Mouse (Mus musculus): ENCODE results near the gene Calcoco2. TPM values are rescaled to one million over a fixed set of nuclear protein-coding genes. Genes with fewer than 3 reads are reported as not detected.

Gene Calcoco2
- polyA plus RNA-seq (2017; shearing (Covaris generic)), result not detected

DNA sequence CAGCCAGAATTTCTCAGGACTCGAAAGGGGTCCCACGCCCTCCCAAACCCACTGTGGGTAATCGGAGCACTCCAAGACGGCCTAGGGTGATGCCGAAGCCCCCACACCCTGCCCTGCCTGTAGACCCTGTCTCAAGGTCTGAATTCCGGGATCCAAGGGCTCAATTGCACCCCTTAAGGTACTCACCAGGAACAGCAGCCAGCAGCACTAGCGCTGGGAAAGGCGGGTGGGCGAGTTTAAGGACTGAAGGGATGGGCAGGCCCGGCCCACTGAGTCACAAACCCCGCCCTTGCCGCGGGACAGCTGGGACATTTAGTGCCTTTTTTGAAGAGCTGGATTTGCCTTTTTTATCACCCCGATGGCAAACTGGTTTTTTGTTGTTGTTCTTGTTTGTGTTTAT lies at the start of gene Calcoco2:
Gene Calcoco2 (minus strand): TSS at position 214 of the 400 bp plus-strand sequence.

GRCm38 (mm10) chr11:96133239-96133865 lies 21.6 kb upstream of the Calcoco2 start, which contains the start of gene Ttll6:
TSS of gene Ttll6 (plus strand) at chr11:96133786.

GRCm38 (mm10) chr11:96075509-96076220 lies 36.1 kb downstream of the Calcoco2 start, which contains the start of gene Atp5g1:
TSS of gene Atp5g1 (minus strand) at chr11:96075670.

GRCm38 (mm10) chr11:96065215-96065911 lies 46.4 kb downstream of the Calcoco2 start, which contains the start of gene Ube2z:
TSS of gene Ube2z (minus strand) at chr11:96065388.

Other genes starting within 250 kb of the Calcoco2 start
- gene B4galnt2, start 197.1 kb downstream of the Calcoco2 start, polyA plus RNA-seq (2017; shearing (Covaris generic)), result not detected
- gene Igf2bp1, start 106.0 kb downstream of the Calcoco2 start, polyA plus RNA-seq (2017; shearing (Covaris generic)), result 0.06 TPM
- gene Gip, start 87.4 kb downstream of the Calcoco2 start, polyA plus RNA-seq (2017; shearing (Covaris generic)), result not detected
- 54.2 TPM for gene Snf8, start 77.1 kb downstream of the Calcoco2 start, polyA plus RNA-seq (2017; shearing (Covaris generic))
- 46.6 TPM for gene Ube2z, start 46.6 kb downstream of the Calcoco2 start, polyA plus RNA-seq (2017; shearing (Covaris generic))
- 247 TPM for gene Atp5g1, start 36.3 kb downstream of the Calcoco2 start, polyA plus RNA-seq (2017; shearing (Covaris generic))
- not detected for gene Ttll6, start 21.8 kb upstream of the Calcoco2 start, polyA plus RNA-seq (2017; shearing (Covaris generic))
- gene Hoxb13, start 82.4 kb upstream of the Calcoco2 start, polyA plus RNA-seq (2017; shearing (Covaris generic)), result not detected
- not detected for gene Hoxb9, start 159.5 kb upstream of the Calcoco2 start, polyA plus RNA-seq (2017; shearing (Covaris generic))
- not detected for gene Hoxb8, start 169.9 kb upstream of the Calcoco2 start, polyA plus RNA-seq (2017; shearing (Covaris generic))
- gene Hoxb7, start 174.7 kb upstream of the Calcoco2 start, polyA plus RNA-seq (2017; shearing (Covaris generic)), result not detected
- gene Hoxb6, start 180.5 kb upstream of the Calcoco2 start, polyA plus RNA-seq (2017; shearing (Covaris generic)), result not detected
- not detected for gene Hoxb5, start 191.4 kb upstream of the Calcoco2 start, polyA plus RNA-seq (2017; shearing (Covaris generic))
- 0.22 TPM for gene Hoxb4, start 206.3 kb upstream of the Calcoco2 start, polyA plus RNA-seq (2017; shearing (Covaris generic))
- not detected for gene Hoxb3, start 211.4 kb upstream of the Calcoco2 start, polyA plus RNA-seq (2017; shearing (Covaris generic))
- gene Hoxb2, start 238.6 kb upstream of the Calcoco2 start, polyA plus RNA-seq (2017; shearing (Covaris generic)), result not detected

Measured in naive thymus-derived CD4-positive, alpha-beta T cell, adult 5 months (primary cell).